Mouse (Mus musculus) lung, postnatal 36 days (tissue): Measurements from ENCODE around the gene Gm17660.

Experiments used
- DNase-seq: peaks from one replicate; pipeline ENCODE4 v3.0.0; 2022; ENCODE audit warnings: mixed read lengths

The Gm17660 gene

DNA sequence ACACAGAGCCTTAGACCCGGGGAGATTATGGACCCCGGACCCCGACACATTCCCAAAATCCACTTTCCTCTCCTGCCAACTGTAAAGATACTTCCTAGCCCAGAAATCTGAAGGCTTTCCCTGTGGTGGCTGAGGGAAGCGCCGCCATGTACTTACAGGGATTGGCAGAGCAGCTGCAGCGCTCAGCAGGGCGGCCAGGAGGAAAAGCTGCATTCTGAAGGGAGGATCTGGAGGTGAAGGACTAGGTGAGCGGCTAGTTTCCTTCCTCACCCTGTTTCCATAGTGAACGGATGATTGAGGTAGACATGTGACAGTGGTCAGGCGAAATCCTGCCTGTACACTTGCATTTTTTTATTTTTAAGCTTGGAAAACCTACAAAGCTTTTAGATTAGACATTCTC is 1.0 kb downstream of the Gm17660 start:
- DNase-seq, result no peak

DNA sequence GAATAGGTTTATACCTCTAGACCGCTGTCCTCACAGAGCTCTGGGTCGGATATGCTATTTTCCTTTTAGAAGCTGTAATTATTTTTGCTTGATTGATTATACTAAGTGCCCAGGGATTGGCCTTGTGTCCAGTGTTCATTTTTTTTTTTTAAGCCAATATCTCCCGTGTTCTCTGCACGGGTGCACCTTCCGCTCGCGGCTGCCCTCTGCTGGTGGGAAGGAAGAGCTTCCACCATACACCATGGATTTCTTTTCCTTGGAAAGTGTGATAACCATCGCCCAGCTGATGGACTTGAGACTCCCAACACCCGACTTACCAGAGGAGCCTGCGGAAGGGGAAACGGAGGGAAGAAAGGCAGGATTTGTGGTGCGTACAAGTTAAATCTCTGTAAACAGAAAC is 3.0 kb downstream of the Gm17660 start:
- peak; percentile 78 for DNase-seq

DNA sequence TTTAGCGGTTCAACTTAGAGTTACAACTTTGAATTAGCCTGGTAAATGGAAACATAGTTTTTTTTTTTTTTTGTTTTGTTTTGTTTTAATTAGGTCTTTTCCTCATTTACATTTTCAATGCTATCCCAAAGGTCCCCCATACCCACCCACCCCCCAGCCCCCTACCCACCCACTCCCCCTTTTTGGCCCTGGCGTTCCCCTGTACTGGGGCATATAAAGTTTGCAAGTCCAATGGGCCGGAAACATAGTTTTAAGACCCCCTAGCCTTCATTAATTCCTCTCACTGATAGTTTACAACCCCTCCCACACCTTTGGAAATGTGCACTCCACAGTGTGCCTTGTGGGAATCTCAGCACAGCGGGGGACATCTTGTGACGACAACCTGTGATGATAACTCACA is 3.8 kb downstream of the Gm17660 start:
- DNase-seq, result no peak

DNA sequence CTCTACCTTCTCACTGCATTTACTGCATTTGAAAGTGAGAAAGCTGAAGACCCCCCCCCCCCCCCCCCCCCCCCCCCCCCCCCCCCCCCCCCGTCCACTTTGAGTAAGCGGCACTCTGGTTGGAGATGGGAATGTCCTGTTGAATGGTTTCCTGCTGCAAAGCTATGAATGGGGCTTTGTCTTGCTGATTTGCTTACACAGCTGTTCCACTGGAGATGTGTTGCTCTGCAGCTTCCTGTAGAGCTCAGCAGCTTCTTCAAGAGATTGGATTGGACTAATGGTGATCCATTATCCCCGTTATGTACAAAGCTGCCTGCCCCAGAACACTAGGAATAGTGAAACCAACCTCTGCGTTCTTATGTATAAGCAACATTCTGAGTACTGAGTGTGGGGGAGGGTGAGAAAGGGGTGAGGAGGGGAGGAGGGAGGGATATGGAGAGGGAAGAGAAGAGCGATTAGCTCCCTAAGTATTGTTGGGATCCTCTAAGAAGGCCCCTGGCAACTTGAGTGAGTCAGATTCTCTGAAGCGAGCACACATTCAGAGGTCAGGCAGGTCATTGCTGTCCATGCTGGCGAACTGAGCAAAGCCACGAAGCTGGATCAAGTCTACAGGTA is 5.0 kb downstream of the Gm17660 start:
- no peak for DNase-seq

DNA sequence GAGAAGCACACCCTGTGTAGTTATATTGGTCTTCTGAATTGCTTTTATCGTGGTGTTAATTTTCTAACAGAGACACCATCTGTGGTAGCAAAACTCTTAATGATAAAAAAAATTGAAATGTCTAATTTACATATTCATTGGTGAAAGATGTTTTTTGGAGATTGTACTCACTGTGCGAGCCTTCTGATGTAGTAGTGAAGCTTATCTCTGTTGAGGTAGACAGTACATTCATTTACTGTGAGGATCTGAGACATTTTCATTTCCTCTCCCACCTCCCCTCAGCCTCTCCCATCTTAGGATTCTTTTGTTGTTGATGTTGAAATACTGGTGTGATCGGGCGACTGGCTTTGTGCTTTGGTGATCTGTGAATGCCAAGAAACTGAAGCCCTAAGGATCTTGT is 6.4 kb downstream of the Gm17660 start:
- no peak for DNase-seq

DNA sequence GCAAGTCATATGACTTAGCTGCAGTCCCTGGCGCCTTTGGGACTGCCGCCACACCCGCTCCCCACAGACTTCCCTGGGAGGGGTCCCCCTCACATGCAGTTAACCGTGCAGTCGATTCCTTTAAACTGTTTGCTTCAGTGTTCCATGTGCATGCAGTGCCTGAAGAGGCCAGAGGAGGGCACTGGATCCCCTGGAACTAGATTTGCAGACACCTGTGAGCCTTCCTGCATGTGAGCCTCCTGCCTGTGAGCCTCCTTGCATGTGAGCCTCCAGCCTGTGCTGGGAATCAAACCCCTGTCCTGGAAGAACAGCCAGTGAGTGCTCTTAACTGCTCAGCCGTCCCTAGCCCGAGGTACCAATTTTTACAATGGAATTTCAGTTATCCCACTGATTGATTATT is 8.7 kb downstream of the Gm17660 start:
- DNase-seq, result peak; percentile 44

DNA sequence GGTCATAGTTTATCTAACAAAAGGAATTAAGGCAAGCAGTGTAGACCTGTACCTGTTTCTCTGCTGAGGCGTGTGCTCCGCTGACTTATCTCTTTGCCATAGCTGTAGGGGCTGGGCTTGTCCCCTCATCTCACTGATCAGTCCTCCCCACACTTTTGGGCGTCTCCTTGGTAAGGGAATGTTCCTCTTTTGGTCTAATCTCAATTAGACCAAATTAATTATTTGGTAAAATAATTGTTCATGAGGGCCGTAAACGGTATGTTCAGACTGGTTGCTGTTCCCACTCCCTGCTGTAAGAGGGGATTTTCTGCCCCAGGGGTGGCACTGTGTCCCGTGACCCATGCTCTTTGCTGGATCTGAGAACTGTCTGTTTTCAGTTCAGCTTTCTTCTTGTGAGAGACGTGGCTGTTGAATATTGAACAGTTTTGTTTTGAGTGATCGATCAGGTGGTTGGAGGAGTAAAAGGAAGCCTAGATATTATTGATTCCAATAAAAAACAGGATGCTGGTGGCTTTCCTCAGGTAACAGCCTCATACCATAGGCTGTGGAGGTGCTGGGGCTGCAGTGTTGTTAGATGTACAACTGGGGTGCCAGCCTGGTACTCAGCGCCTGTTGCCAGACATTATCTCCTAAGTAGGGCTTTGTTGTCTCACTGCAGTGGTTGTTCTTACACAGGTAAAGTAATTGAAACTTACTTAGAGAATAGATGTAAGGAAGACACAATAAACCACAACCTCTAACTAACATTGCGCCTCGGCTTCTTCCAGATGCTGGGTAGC is 14.4 kb downstream of the Gm17660 start:
- DNase-seq, result no peak

DNA sequence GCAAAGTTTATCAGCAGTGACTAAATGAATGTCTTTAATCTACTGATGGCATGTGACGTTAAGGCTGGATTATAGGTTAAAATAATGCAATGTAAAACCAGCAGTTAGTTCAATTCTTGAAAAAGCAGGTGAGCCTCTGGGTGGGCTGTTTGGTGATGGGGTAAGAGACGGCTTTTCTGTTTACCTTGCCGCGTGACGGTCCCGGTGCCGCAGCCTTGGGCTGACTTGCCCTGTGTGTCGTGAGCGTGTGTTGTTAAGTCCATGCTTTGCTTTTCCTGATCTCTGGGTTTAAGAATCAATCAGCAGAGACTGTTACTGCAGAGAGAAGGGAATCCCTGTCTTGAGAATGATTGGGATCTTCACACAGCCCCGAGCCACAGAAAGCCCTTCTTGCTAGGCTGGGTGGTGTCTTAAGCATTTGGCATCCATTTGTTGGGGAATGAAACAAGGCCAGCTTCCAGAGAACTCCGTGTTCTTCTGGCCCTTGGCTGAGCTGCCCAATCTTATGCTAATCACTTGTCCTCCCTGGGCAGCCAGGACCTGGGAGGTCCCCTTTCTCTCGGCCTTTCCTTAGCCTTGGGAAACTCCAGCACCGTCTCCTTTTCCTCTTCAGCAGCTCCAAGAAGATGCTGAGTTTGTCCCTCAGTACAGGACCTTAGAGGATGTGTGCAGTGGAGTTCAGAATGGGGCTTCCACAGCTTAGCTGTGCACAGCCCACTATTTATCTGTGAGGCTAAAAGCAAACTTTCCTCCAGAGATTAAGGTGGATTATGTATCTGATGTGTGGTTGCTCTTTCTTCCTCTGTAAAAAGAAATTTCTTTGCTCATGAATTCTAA is 15.3 kb downstream of the Gm17660 start:
- no peak for DNase-seq

DNA sequence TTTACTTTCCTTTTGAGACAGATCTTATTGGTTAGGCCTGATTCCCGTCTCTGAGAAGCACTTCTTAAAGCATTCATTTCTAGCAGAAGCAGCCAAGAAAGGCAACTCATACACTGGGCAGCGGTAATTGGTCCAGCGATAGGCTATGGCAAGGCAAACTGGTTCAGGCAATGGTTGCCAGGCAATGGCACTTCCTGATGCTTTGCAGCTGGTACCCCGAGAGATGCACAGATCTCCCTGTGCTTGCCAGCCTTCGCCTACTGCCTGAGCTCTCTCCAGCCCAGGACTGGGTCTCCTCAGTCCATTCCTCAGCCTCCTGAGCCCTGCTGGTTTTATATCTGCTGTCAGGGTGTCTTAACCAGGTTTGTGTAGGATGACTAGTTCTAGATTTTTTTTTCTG is 17.0 kb downstream of the Gm17660 start:
- DNase-seq, result no peak

DNA sequence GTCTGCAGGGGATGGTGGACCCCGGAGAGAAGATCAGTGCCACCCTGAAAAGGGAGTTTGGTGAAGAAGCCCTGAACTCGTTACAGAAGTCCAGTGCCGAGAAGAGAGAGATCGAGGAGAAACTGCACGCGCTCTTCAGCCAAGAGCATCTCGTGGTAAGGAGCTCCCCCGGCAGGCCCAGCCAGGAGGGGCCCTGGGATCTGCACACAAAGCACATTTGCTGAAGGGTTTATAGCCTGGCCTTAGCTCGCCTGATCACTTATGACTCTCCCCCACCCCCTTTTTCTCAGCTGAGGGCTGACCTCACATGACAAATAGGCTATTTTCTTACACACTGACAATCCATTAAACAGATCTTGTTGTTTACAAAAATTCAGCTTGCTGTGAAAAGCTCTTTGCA is 17.8 kb downstream of the Gm17660 start:
- DNase-seq, result no peak

DNA sequence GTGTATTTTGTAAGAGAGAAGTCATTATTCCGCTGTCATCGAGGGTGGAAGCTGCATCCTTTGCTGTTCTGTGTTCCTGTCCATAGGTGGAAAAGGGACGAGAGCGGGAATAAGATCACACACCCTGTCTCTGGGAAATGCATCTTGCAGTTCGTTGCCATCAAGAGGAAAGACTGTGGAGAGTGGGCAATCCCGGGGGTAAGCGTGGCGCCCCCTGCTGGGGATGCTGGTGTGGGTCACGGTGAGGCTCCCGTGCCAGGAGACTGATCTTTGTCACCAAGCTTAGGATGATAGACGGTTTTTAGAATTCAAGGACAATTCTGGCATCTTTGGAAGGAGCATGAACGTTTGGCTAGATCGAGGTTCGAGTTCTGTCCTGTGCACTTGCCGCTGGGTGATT is 19.4 kb downstream of the Gm17660 start:
- peak; percentile 65 for DNase-seq

DNA sequence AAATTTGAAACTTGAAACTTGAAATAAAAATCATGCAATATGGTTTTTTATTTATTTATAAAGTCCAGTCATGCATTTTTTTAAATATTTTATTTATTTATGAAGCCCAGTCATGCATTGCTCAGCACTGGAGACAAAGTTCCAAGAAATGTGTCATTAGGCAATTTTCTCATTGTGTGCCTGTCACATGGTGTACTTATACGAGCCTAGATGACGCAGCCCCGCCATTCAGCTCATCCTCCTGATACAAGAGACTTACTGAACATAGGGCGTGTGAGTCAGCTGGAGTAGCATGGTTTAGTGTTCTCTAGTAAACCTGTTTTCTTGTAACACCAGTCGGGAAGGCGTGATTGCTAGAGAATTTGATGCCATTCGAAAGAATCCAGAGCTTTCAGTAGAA is 21.1 kb downstream of the Gm17660 start:
- DNase-seq, result no peak

DNA sequence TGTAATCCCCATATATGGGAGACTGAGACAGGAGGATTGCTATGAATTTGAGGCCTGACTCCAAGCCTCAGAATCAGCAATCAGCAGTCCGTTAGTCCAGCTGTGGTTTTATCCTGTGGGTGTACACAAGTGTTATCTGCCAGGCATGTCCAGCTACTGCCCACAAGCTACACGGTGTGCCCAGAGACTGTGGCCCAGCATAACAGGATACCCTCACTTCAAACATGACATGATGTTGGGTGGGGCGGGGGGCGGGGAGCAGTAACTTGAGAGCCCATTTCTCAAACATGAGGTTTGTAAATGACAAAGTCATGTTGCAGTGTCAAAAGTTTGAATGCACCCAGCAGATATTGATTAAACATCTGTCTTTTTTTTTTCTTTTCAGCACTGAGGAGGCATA is 21.6 kb downstream of the Gm17660 start:
- DNase-seq, result no peak

DNA sequence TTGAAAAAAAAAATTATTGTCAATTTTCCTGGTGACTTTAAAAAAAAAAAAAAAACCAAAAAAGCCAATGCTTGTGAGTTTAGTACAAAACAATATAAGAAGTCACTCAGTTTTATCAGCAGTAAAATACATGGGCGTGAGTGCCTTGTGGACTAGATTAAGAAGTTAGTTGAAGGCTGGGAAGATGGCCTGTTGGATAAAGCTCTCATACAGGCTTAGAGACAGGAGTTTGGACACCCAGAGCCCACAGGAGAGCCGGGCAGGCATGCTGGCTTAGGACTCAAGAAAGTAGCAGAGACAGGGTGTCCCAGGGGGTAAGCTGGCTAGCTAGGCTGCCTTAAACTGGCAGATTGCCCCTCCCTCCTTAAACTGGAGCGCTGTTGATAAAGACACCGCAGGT is 22.5 kb downstream of the Gm17660 start:
- no peak for DNase-seq

DNA sequence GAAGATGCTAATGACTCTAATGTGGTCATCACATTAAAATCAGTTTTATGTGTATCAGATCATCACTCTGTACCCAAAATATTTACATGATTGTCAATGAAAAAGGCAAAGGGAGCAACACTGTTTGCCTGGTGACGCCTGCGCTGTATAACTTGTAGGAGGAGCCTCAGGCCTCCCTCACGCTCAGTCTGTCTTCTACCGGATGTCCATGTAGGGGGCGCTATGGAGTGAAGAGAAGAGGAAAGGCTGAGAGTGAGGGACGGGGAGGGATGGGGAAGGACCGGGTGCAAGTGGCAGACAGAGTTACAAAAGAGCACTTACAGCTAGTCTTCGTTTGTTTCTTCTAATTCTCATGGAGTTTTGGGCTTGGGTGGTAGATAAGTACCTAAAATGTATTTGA is 24.5 kb downstream of the Gm17660 start:
- DNase-seq, result peak; percentile 50

DNA sequence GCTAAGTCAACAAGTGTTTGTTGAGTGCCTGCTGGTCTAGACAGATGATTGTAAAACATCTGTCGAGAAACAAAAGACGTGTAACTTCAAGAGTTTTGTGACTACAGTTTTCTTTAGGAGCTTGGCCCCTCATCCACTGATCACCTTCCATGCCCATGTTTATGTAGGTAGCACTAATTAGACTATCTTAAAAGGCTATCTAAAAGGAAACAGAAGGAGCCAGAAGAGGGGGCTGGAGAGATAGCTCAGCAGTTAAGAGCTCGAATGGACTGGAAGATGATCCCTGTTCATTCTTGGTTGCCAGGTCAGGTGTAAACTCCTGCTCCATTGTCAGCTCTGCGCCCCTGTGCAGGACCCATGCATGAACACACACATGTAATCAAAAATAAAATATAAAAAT is 29.3 kb downstream of the Gm17660 start:
- peak; percentile 36 for DNase-seq

DNA sequence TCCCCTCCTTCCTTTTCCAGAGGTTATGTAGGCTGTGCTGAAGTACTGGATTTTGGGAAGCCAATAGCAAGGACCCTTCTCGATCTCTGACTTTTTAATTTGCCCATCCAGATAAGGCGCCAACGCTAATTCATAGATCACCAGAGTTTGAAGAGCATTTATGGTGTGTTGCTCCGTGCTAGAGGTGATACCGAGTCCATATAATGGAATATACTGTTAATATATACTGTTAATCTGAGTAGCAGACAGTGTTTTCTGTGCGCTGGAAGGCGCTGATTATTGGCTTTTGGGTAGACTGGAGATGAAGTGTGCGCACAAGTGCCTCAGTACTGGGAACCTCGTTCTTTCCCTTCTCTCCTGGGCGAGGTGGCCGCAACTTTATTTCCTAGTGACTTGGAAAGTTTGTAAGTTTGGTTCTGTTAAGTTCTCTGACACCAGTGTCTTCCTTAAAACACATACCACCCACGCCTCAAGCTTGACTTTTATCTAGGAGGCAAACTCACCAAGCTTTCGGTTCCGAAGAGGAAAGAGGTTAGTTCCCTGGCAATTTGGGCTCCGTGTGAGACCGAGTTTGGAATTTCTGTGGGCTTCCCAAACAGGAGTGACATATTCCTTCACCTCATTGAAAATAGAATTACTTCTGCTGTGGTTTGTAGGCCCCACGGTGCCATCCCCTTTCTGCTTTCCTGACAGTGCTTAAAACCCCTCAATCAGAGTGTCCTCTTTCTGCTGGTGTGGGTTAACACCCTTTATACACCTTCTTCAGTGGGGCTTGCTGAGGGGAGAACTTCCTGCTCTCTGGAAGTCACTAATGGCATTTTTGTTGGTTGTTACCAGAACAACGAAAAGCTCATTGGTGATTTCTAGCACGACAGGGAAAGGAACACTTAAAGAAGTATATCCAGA is 30.0 kb downstream of the Gm17660 start:
- DNase-seq, result peak; percentile 33

DNA sequence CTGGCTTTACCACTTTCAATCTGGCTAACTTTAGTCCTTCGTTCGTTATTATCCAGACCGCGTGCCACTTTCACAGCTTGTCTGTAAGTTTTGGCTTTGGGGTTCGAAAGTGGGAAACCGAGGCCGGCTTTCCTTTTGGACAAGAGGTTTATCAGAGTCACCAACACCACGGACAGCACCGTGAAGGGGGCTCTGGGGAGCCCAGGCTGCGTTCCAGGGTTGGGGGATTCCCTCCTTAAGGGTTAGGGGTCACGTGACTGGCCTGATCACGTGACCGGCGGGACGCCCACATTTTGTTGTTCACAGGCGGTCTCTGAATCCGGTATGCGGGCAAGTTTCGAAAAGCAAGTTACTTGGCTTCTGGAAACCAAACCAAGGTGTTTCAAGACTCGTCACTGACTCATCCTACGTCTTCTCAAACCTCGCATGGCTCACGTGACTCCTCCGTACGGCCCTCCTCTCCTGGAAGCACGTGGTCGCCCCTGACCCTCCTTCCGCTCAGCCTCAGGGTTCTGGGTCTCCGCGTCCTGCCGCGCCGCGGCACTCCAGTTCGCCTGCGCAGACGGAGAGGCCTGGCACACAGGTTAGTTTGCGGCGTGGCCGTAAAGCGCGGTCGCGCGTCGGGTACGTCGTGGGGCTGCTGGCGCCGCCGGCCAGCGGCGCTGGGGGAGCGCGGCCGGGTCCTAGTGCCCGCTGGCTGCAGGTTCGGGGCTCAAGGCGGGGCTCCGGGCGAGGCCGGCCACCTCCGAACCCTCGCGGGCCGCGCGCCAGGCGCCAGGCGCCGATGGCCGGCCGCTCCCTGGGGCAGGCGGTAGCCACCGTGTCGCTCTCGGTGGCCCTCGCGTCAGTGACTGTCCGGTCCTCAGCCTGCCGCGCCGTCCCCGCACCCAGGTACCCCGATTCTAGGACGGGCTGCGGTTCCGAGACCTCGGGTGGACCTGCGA is 30.9 kb downstream of the Gm17660 start, which contains the start of gene Nudt9:
Gene Nudt9 (plus strand): TSS at position 51 of the 944 bp plus-strand sequence.
- DNase-seq, result peak; percentile 99

DNA sequence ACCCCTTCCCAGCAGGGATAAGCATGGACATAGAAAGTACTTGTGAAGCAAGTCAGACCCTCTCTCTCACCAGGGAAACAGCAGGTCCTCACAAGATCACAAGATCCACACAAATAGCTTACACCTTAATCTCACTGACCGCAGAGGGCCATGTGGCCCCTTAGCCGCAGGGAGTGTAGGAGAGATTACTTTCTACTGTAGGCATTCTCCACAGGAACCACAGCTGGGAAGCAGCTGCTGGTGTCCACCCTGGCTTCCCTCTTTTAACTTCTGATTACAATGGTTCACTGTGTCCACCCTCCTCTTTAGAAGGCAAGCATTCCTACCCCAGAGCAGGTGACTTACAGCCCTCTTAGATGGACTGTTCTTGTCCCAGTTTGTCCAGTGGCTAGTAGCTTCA is 33.7 kb downstream of the Gm17660 start:
- DNase-seq, result no peak

DNA sequence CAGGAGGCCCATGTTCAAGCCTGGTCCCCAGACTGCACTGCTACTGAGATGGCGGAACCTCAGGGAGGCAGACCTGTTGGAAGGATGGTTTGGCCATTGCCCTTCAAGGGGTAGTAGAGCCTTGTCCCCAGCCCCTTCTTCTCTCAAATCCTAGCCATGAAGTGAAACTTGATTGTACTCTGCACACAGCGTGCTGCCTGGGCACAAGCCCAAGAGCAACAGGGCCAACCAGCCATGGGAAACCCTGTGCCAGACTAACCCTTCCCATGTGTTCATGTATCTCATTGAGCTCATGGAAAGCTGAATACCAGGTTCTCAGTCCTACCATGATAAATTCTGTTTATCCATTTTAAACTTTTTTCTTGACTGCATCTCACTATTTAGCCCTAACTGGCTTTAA is 34.5 kb downstream of the Gm17660 start:
- DNase-seq, result no peak

DNA sequence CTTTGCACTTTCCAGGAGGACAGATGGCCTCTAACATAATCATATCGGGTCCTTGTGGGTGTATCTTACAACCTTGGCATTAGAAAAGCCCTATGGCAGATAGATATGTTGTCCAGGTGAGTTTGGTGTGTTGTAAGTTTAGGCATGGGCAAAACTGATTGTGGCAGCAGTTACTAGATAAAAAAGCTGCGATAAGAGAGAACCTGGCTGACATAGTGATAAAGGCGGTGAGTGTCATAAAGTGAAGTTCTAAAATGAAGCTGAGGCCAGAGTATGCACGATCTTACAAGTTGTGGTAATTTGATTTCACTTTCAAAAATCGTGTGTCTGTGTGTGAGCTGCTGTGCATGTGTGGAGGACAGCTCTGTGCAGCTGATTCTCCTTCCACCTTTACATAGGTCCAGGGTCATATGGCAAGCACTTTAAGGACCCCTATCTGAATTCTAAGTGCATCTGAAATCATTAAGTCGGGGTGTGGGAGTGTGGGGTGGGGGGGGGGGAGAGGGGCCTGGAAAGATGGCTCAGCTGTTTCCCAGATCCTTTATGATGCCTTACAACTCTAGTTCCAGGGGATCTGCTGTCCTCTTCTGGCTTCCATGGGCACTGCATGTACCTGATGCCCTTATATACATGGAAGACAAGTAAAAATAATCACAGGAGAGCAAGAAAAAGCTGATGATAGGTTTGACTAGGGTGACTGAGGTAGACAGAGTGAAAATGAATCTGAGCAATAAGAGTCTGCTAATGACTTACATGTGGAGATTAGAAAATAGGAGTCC is 38.1 kb downstream of the Gm17660 start:
- peak; percentile 87 for DNase-seq
